In the genomic region with DNA sequence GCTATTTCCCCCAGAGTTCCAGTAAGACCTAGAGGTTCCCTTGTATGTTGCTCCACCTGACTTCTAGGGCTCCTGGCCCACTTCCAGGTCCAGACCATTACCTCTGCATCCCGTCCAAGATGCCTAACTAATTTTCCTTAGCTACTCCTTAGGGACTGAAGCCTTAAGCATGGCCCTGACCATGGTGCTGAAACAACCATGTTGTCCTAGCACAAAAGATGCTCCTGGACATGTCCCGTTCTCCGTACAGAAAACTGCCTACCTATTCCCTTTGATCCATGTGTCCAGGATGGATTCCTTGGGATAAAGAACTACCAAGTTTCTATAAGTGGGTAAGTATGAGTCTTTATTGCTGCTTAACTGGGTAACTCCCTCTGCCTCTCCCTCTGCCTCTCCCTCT, we compare ENCODE assay signal across 14 mouse cellular contexts. TPM values are rescaled to one million over a fixed set of nuclear protein-coding genes. Genes with fewer than 3 reads are reported as not detected.
A peak's percentile ranks its signal among the peaks of the same experiment; 100 is the strongest.
DNase-seq lines count a peak whose midpoint lies in the region; ATAC-seq and TF ChIP-seq lines count a peak whose summit lies in the region.
"Had no signal": no experiment of that assay in that cellular context is flagged by ENCODE, and none has a peak within 500 bp of the region (broad histone marks: within the 10 kb centered on the region; RNA-seq: fewer than 3 reads in every experiment).

No protein-coding gene starts in this region.

- TF ChIP-seq POLR2A in lung, adult 2 months (IDR thresholded peaks at IDR 0.05; ENCODE audit: borderline replicate concordance, extremely low read depth, low read depth, low read length) = no peak

- peak; percentile 32 for DNase-seq in adrenal gland, postnatal 25 days
- DNase-seq in adrenal gland, adult 18-20 months (ENCODE audit: low spot score in 2 of 2) = no peak
- peak; percentile 39 for DNase-seq in lung, postnatal 0 days (ENCODE audit: low spot score)
- no peak for DNase-seq in lung, adult 2 months
- DNase-seq in adipocyte (ENCODE audit: low spot score) = peak; percentile 35
- DNase-seq in mesoderm, embryonic 11.5 days (ENCODE audit: low read depth, low spot score) = peak; percentile 74
- DNase-seq in layer of hippocampus, postnatal 10 days (ENCODE audit: low spot score in 2 of 2) = no peak
- DNase-seq in layer of hippocampus, postnatal 25 days (ENCODE audit: extremely low spot score in 1 of 2, low spot score in 1 of 2) = no peak

- no peaks in the 10 kb centered on the region for H3K9me3 ChIP-seq in lung, postnatal 0 days (ENCODE audit: low read length)
- H3K9me3 ChIP-seq: forebrain, embryonic 12.5 days; hindbrain, embryonic 10.5 days; midbrain, embryonic 12.5 days; neural tube, embryonic 15.5 days had no signal

- 5% methylated on average over 3 of the region's 3 CpGs for whole genome bisulfite sequencing in lung, postnatal 0 days
- WGBS in lung, adult 2 months = 13% methylated on average over 3 of the region's 3 CpGs

- H3K4me2 ChIP-seq in lung, postnatal 0 days (replicated peaks; ENCODE audit: low read depth, low read length) = no peak overlapping the region
- H3K4me2 ChIP-seq: forebrain, embryonic 12.5 days; midbrain, embryonic 12.5 days; neural tube, embryonic 15.5 days had no signal

- H3K4me1 ChIP-seq in lung, postnatal 0 days (ENCODE audit: insufficient read depth, low read depth, low read length) = no peaks in the 10 kb centered on the region
- H3K4me1 ChIP-seq in lung, adult 2 months (ENCODE audit: control insufficient read depth, insufficient read depth, low read length) = peaks cover 3% of the 10 kb centered on the region; the same call in 1 of the 2 replicates

- no peak overlapping the region for H3K4me3 ChIP-seq in lung, postnatal 0 days (ENCODE audit: low read depth, low read length)
- H3K4me3 ChIP-seq in lung, adult 2 months (replicated peaks; ENCODE audit: extremely low read depth, low read depth, low read length) = no peak overlapping the region
- H3K4me3 ChIP-seq: forebrain, embryonic 12.5 days; hindbrain, embryonic 10.5 days; midbrain, embryonic 12.5 days; neural tube, embryonic 15.5 days had no signal

- H3K9ac ChIP-seq in lung, postnatal 0 days (replicated peaks; ENCODE audit: low read depth) = no peak overlapping the region
- H3K9ac ChIP-seq: forebrain, embryonic 12.5 days; midbrain, embryonic 12.5 days; neural tube, embryonic 15.5 days had no signal

- no peak for ATAC-seq in lung, postnatal 0 days

- no peak overlapping the region for H3K27ac ChIP-seq in lung, postnatal 0 days (ENCODE audit: low read length)
- H3K27ac ChIP-seq: forebrain, embryonic 12.5 days; hindbrain, embryonic 10.5 days; midbrain, embryonic 12.5 days; neural tube, embryonic 15.5 days had no signal

- H3K27me3 ChIP-seq in lung, postnatal 0 days (replicated peaks; ENCODE audit: insufficient read depth, low read length) = peaks cover 28% of the 10 kb centered on the region

- TF ChIP-seq EP300 in lung, postnatal 0 days (IDR thresholded peaks at IDR 0.05) = no peak

- no peaks in the 10 kb centered on the region for H3K36me3 ChIP-seq in lung, postnatal 0 days (ENCODE audit: insufficient read depth, low read length)
- H3K36me3 ChIP-seq: forebrain, embryonic 12.5 days; hindbrain, embryonic 10.5 days; midbrain, embryonic 12.5 days; neural tube, embryonic 15.5 days had no signal

- TF ChIP-seq CTCF in lung, postnatal 0 days (IDR thresholded peaks at IDR 0.05) = no peak
- no peak for TF ChIP-seq CTCF in lung, adult 2 months (IDR thresholded peaks at IDR 0.05; ENCODE audit: insufficient read depth, low read length)

RNA-seq across cellular contexts. Expression of a gene that starts 5.2 kb away (rescaled TPM):
- total RNA-seq in adrenal gland, postnatal 25 days (2021) = not detected in 2 replicates
- total RNA-seq in adrenal gland, adult 18-20 months (2021) = not detected
- not detected in 2 replicates for polyA plus RNA-seq in lung, postnatal 0 days (2015; fragmentation: Nextera tagmentation; extraction: Ambion mirVana)
- not detected in 2 replicates for polyA plus RNA-seq in lung, adult 2 months (2012; rRNA removed)
- total RNA-seq in layer of hippocampus, postnatal 10 days (2021) = not detected
- not detected for total RNA-seq in layer of hippocampus, postnatal 25 days (2021)
- total RNA-seq: gastrocnemius, postnatal 4 days; left cerebral cortex, postnatal 10 days had no signal
- polyA plus RNA-seq: midbrain, embryonic 12.5 days had no signal

RNA-seq across cellular contexts. Expression of a gene that starts 5.7 kb away (rescaled TPM):
- 3.3 and 6.3 TPM in 2 replicates for total RNA-seq in adrenal gland, postnatal 25 days (2021)
- total RNA-seq in adrenal gland, adult 18-20 months (2021) = 1 to 10 TPM; 3.9 to 4.0 TPM
- polyA plus RNA-seq in lung, postnatal 0 days (2015; fragmentation: Nextera tagmentation; extraction: Ambion mirVana) = 16.8 and 18.5 TPM in 2 replicates
- 10.0 and 11.1 TPM in 2 replicates for polyA plus RNA-seq in lung, adult 2 months (2012; rRNA removed)
- total RNA-seq in layer of hippocampus, postnatal 10 days (2021) = 10 to 100 TPM; 49.1 to 55.5 TPM
- 10 to 100 TPM; 37.1 to 40.6 TPM for total RNA-seq in layer of hippocampus, postnatal 25 days (2021)

Comparison
In these comparisons a context has a peak if more than half of its experiments do, and no peak if none do; other contexts are left out.
1. DNase-seq: peak in adrenal gland, postnatal 25 days (single experiment), lung, postnatal 0 days (single experiment), adipocyte (single experiment) and mesoderm, embryonic 11.5 days (single experiment); none in adrenal gland, adult 18-20 months (0 of 2), lung, adult 2 months (single experiment), layer of hippocampus, postnatal 10 days (0 of 2) and layer of hippocampus, postnatal 25 days (0 of 2).